Mouse (Mus musculus): ENCODE results near the gene Rnf185.

Rnf185 gene

DNA sequence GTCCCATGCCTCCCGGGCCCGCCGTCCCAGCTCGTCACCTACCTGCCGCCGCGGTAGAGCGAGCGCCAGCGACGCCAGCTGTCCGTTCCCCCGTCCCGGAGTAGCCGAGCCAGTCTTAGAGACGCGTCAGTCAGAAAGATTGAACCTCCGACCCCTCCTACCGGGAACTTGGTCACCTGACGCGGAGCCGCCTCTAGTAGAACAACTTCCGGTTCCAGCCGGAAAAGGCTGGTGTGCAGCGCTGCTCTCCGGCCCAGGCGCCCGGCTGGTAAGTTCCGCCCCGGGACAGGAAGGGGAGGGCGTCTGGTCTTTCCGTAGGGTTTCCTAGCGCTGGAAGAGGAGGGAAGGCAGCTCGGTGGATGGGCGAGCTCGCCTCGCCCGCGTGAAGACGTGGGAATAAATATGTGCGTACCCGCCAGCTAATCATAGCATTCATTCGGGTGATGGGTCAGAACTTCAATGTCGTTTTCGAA is at the start of gene Rnf185:
Gene Rnf185, minus strand, starts transcription at position 197 of the 473 bp plus-strand sequence.
- peak; percentile 97 for DNase-seq (ENCODE audit: inconsistent ontology term)

- no peak for DNase-seq (ENCODE audit: inconsistent ontology term)
These were observed 45.1 kb upstream of the Rnf185 start for GRCm38 (mm10) chr11:3497296-3497695.

GRCm38 (mm10) chr11:3496756-3497155 is 44.6 kb upstream of the Rnf185 start:
- DNase-seq (ENCODE audit: inconsistent ontology term) = no peak

DNA sequence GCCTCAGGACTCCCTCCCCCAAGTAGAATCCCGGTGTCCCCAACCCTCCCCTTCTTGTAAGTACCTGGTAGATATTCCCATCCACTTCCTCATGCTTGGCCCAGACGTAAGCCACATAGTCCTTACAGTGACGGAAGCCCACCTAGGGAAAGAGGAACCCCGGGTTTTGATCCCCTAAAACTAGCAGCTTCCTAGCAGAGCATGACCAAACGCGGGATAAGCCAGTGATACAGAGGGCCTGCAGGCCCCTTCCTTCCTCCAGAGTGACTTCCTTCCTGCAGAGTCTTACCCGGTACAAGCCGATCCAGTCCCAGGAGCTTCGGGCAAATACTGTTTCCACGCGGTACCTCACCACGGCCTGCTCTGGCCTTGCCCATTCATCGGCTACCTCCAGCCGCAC is 43.3 kb upstream of the Rnf185 start:
- DNase-seq (ENCODE audit: inconsistent ontology term) = no peak

- no peak for DNase-seq (ENCODE audit: inconsistent ontology term)
These were observed 42.7 kb upstream of the Rnf185 start for GRCm38 (mm10) chr11:3494857-3495256.

- DNase-seq (ENCODE audit: inconsistent ontology term) = no peak
These were observed 40.6 kb upstream of the Rnf185 start for GRCm38 (mm10) chr11:3492748-3493147.

DNA sequence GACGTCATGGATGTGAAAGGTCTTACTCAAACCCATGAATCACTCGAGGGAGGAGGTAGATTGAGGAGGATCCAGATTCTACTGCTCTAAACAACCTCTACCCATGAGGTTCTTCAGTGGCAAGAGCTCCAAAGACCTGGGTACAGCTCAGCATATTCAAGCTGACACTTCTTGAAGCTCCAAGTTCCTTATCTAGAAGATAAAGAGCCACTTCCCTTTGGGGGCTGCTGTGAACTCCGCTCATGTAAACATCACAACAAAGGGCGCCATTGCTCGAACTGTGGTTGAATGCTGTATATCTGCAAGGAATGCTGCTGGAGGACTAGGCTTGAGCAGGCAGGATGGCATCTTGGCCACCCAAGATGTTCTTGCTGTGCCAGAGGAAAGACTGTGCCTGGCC is 36.9 kb upstream of the Rnf185 start:
- DNase-seq (ENCODE audit: inconsistent ontology term) = no peak

DNA sequence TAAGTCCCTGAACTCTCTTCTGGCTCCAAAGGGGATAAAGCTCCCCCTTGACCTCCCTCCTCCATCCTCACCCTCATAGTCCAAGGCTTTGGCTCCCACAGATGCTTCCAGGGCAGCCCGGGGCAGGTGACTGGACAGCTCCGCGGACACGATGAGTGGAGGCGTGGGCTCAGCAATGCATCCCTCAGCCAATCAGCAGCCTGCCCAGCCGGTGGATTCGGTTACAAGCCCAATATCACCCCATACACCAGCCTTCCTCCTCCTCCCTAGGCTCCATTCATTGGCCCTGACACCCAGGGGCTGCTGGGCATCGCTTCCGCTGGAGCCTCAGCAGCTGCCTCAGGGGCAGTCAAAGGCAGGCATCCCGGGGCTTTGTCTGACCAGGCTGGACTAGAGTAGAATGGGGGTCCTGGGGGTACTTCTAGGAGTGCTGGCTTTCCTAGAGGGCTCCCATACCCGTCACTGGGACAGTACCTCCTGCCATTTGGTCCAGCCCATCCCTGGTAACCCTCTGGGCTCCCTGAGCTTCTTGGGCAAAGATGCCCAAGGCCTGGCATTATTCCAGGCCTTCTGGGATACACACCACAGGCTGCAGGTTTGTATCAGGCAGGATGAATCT is 35.9 kb upstream of the Rnf185 start, which contains the start of gene Pla2g3:
Gene Pla2g3, plus strand, starts transcription at position 333 of the 619 bp plus-strand sequence.
- DNase-seq (ENCODE audit: inconsistent ontology term) = no peak

DNA sequence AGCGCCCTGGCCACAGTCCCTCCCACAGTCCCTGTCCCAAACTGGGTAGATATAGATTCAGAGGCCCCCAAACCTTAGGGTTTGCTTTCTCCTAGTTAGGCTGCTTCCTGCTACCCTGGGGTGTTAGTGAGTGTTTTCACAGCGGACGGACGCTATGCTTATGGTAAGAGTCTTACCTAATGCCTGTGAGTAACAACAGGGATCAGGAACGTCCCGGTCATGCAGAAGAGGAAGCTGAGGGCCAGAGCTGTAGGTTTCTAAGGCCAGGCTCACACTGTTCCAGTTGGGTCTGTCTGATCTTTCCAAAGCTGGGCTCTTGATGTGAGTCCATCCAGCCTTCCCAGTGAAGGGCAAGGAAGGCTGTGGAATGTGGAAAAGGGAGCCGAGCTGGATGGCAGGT is 34.2 kb upstream of the Rnf185 start:
- DNase-seq (ENCODE audit: inconsistent ontology term) = no peak

- no peak for DNase-seq (ENCODE audit: inconsistent ontology term)
These were observed 31.9 kb upstream of the Rnf185 start for GRCm38 (mm10) chr11:3483980-3484642.

DNA sequence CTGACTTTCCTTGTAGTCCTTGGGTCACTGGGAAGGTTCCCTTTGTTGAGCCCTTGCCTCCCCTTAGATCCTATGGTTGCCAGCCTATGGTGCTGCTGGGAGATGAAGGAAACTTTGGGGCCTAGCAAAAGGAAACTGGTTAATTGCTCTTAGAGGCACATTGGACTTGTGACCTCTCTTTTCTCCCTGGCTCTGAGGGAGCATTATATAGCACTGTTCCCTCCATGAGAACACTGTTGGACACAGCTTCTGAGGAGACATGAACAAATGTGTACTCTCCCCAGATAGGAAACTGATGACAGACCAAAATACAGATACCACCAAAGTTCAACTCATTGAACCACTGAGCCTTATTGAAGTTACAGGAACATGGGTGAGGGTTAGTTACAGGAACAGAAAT is 23.3 kb upstream of the Rnf185 start:
- DNase-seq (ENCODE audit: inconsistent ontology term) = no peak

- DNase-seq (ENCODE audit: inconsistent ontology term) = peak; percentile 12
These were observed 22.4 kb upstream of the Rnf185 start for GRCm38 (mm10) chr11:3474480-3475115.

- peak; percentile 74 for DNase-seq (ENCODE audit: inconsistent ontology term)
These were observed 20.3 kb upstream of the Rnf185 start for GRCm38 (mm10) chr11:3472484-3472883.

- no peak for DNase-seq (ENCODE audit: inconsistent ontology term)
These were observed 19.3 kb upstream of the Rnf185 start for GRCm38 (mm10) chr11:3471448-3471850.

DNA sequence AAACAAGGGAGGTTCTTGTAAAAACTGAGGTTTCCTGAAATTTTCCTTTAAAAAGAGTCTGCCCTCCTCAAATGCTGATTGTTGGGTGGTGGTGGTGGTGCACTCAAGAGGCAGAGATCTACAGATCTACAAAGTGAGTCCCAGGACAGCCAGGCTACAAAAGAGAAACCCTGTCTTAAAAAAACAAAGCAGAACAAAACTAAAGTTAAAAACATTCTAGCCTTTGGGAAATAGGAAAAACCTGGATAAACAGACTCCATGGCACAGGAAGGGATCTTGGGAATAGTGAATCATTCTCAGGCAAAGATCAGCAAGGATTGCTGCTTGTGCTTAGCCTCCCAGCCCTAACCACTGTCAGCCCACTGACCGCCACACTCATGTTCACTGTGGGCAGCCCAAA is 10.7 kb upstream of the Rnf185 start:
- no peak for DNase-seq (ENCODE audit: inconsistent ontology term)

- DNase-seq (ENCODE audit: inconsistent ontology term) = no peak
These were observed 6.9 kb upstream of the Rnf185 start for GRCm38 (mm10) chr11:3459105-3459468.

DNA sequence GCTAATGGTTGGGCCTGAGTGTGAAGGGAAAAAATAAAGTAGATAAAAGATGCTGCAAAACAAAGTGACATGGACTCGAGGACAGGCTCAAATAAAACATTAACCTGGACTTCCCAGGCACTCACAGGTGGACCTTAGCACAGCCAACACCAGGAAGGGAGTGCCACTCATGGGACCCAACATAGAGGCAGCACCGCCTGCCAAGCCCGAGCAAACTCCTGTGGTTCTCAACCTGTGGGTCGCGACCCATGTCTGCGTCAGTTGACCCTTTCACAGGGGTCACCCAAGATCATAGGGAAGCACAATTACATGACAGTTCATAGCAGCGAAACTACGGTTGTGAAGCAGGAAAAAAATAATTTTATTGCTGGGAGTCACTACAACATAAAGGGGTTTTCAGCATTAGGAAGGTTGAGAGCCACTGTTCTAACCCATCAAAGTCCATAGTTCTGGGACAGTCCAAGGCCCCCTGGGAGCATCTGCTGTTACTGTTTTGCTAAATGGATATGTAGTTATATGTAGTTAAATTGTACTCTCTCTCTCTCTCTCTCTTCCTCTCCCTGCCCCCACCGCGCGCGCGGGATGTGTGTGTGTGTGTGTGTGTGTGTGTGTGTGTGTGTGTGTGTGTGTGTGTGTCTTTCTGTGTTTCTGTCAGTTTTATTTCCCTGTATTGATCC is 6.4 kb upstream of the Rnf185 start:
- DNase-seq (ENCODE audit: inconsistent ontology term) = no peak

DNA sequence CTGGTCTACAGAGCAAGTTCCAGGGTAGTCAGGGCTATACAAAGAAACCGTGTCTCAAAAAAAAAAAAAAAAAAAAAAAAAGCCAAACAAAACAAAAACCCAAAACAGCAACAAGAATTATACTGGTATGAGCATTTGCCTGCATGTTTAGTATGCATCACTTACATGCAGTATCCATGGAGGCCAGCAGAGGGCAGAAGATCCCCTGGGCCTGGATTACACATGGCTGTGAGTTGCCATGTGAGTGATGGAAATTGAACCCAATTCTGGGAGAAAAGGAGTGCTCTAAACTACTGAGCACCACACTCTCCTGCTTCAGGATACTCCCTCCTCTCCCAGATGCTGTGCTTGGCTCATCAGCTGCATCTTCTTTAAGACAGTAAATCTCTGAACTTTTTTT is 4.2 kb upstream of the Rnf185 start:
- DNase-seq (ENCODE audit: inconsistent ontology term) = peak; percentile 26

- no peak for DNase-seq (ENCODE audit: inconsistent ontology term)
These were observed 2.3 kb upstream of the Rnf185 start for GRCm38 (mm10) chr11:3454506-3454905.

GRCm38 (mm10) chr11:3453467-3453866 is 1.3 kb upstream of the Rnf185 start:
- DNase-seq (ENCODE audit: inconsistent ontology term) = no peak

DNA sequence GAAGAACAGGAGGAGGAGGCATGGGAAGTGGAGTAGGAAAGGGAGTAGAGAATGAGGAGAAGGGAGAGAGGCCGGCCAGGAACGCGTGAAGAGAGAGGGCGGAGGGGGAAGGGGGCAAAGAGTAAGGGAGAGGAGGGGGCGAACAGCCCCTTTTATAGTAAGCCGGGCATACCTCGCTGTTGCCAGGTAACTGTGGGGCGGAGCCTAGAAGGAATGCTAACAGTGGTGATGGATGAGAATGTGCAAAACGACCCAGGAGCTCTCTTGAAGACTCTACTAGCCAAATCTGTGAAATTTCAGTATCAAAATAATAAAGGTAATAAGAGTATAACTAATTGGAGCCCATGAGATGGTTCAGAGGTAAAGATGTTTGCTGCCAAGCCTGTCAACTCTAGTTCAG is 606 bp upstream of the Rnf185 start:
- DNase-seq (ENCODE audit: inconsistent ontology term) = no peak

DNA sequence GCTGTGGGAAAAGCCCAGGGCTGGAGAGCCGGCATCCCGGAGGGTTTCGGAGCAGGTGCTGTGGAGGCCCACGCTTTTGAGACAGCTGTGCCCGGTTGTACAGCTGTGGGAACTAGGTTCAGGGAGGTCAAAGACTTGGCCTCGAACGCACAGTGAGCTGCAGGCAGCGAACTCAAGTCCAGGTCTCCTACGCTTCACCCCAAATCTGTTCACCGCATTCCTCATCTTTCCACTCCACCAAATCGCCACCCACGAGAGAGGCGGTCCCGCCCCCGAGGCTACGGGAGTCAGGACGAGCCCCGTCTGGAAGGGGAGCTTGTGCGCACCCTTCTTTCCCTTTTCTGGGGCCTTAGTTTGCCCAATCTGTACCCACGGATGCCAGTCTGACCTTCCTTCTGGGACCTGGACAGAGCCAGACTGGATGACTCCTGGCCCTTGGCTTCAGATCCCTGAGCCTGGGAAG is 431 bp downstream of the Rnf185 start:
- peak; percentile 82 for DNase-seq (ENCODE audit: inconsistent ontology term)

Measured in Muller cell, postnatal 12 days (primary cell).